14 mouse cellular contexts compared by ENCODE assay signal in the genomic region with DNA sequence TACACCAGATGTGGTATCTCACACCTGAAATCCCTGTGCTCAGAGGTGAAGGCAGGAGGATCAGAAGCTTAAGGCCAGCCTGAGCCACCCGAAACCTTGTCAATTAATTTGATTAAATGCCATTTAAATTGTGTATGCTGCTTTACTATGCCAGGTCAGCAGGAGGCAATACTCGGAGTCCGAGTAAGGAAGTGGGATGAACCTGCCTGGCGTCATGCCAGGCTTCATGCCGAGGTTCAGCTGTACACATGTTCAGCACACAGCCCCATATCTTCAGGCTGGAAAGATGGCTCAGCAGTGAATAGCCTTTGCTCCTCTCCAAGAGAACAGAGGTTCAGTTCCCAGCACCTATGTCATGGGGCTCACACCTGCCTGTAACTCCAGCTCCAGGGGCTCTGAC.
DNase-seq lines count a peak whose midpoint lies in the region; ATAC-seq and TF ChIP-seq lines count a peak whose summit lies in the region.
"Had no signal": no experiment of that assay in that cellular context is flagged by ENCODE, and none has a peak within 500 bp of the region (broad histone marks: within the 10 kb centered on the region; RNA-seq: fewer than 3 reads in every experiment).

No protein-coding gene starts in this region.

- no peak overlapping the region; the same call in 1 of the 2 replicates for H3K4me2 ChIP-seq in hindbrain, embryonic 11.5 days (replicated peaks; ENCODE audit: low read depth, low read length)
- H3K4me2 ChIP-seq in midbrain, embryonic 12.5 days (replicated peaks) = peak overlapping the region; percentile 48
- no peak overlapping the region for H3K4me2 ChIP-seq in intestine, embryonic 16.5 days (ENCODE audit: low read depth, low read length)

- H3K36me3 ChIP-seq in hindbrain, embryonic 11.5 days (ENCODE audit: control insufficient read depth, insufficient read depth, low read length) = no peaks in the 10 kb centered on the region
- H3K36me3 ChIP-seq in midbrain, embryonic 12.5 days = 0 out of 2 replicates have a peak, but pooled peaks cover 3% of the 10 kb centered on the region
- no peaks in the 10 kb centered on the region for H3K36me3 ChIP-seq in intestine, embryonic 16.5 days (ENCODE audit: control insufficient read depth, insufficient read depth, low read length)
- H3K36me3 ChIP-seq: G1E had no signal

- intact Hi-C loops in heart, postnatal 14 days (cut with DNase I) = no loop called here

- H3K9me3 ChIP-seq in hindbrain, embryonic 11.5 days (ENCODE audit: control insufficient read depth, low read length) = no peaks in the 10 kb centered on the region
- H3K9me3 ChIP-seq in midbrain, embryonic 12.5 days = no peaks in the 10 kb centered on the region
- no peaks in the 10 kb centered on the region for H3K9me3 ChIP-seq in intestine, embryonic 16.5 days (ENCODE audit: control insufficient read depth, low read length)

- ATAC-seq in hindbrain, embryonic 11.5 days (ENCODE audit: low FRiP score) = no peak
- ATAC-seq in midbrain, embryonic 12.5 days (ENCODE audit: low FRiP score, low read depth) = no peak
- no peak for ATAC-seq in intestine, embryonic 16.5 days
- no peak for ATAC-seq in megakaryocyte-erythroid progenitor cell, adult 5-6 weeks (replicated peaks; ENCODE audit: low FRiP score, low TSS enrichment, poor library complexity, severe bottlenecking)

- peak overlapping the region; percentile 56 for H3K9ac ChIP-seq in hindbrain, embryonic 11.5 days (ENCODE audit: low read depth, low read length)
- peak overlapping the region; percentile 49 for H3K9ac ChIP-seq in midbrain, embryonic 12.5 days (replicated peaks)
- no peak overlapping the region for H3K9ac ChIP-seq in intestine, embryonic 16.5 days (ENCODE audit: low read depth, low read length)
- H3K9ac ChIP-seq: liver, embryonic 14.5 days had no signal

- no peak for TF ChIP-seq POLR2A in brain, embryonic 14.5 days (IDR thresholded peaks at IDR 0.05; ENCODE audit: borderline replicate concordance, extremely low read depth, insufficient read depth, insufficient read length, poor library complexity, severe bottlenecking)

- H3K27me3 ChIP-seq in hindbrain, embryonic 11.5 days (ENCODE audit: control insufficient read depth, insufficient read depth, low read length) = peaks cover 22% of the 10 kb centered on the region
- peaks cover 8% of the 10 kb centered on the region; the same call in 1 of the 2 replicates for H3K27me3 ChIP-seq in midbrain, embryonic 12.5 days
- no peaks in the 10 kb centered on the region for H3K27me3 ChIP-seq in intestine, embryonic 16.5 days (replicated peaks; ENCODE audit: control insufficient read depth, insufficient read depth, low read length)

- H3K4me1 ChIP-seq in hindbrain, embryonic 11.5 days (replicated peaks; ENCODE audit: control insufficient read depth, insufficient read depth, low read length) = peaks cover 8% of the 10 kb centered on the region; the same call in 1 of the 2 replicates
- peaks cover 34% of the 10 kb centered on the region for H3K4me1 ChIP-seq in midbrain, embryonic 12.5 days
- no peaks in the 10 kb centered on the region for H3K4me1 ChIP-seq in intestine, embryonic 16.5 days (ENCODE audit: control insufficient read depth, insufficient read depth, low read length)

- TF ChIP-seq CTCF in brain, embryonic 14.5 days (IDR thresholded peaks at IDR 0.05; ENCODE audit: borderline replicate concordance, extremely low read depth, insufficient read depth, insufficient read length) = no peak

- peak; percentile 32 for DNase-seq in MN1 (ENCODE audit: low spot score)
- peak; percentile 49 for DNase-seq in brain, embryonic 14.5 days (ENCODE audit: low read depth)
- no peak for DNase-seq in hindbrain, embryonic 11.5 days (ENCODE audit: low spot score)
- DNase-seq in thymus, adult 18-20 months = no peak
- no peak for DNase-seq in heart, postnatal 14 days
- DNase-seq: adrenal gland, adult 2 months; heart, adult 2 months; kidney, adult 9 months; thymus, postnatal 36 days had no signal

- H3K27ac ChIP-seq in hindbrain, embryonic 11.5 days (ENCODE audit: low read depth, low read length) = peak overlapping the region; percentile 89
- H3K27ac ChIP-seq in midbrain, embryonic 12.5 days (replicated peaks) = peak overlapping the region; percentile 87
- H3K27ac ChIP-seq in intestine, embryonic 16.5 days (ENCODE audit: low read length) = no peak overlapping the region
- H3K27ac ChIP-seq: heart, adult 2 months; liver, embryonic 14.5 days had no signal

- WGBS in hindbrain, embryonic 11.5 days = 53% methylated on average over 5 of the region's 5 CpGs
- 54% methylated on average over 5 of the region's 5 CpGs for WGBS in midbrain, embryonic 12.5 days
- WGBS in intestine, embryonic 16.5 days = 48% methylated on average over 5 of the region's 5 CpGs

- peak overlapping the region; percentile 16; the same call in 1 of the 2 replicates for H3K4me3 ChIP-seq in hindbrain, embryonic 11.5 days (ENCODE audit: low read depth, low read length)
- H3K4me3 ChIP-seq in midbrain, embryonic 12.5 days = peak overlapping the region; percentile 17
- no peak overlapping the region for H3K4me3 ChIP-seq in intestine, embryonic 16.5 days (ENCODE audit: low read length)
- H3K4me3 ChIP-seq: heart, adult 2 months had no signal

Comparison
In these comparisons a context has a peak if more than half of its experiments do, and no peak if none do; other contexts are left out.
1. DNase-seq: peak in MN1 (single experiment) and brain, embryonic 14.5 days (single experiment); none in hindbrain, embryonic 11.5 days (single experiment), thymus, adult 18-20 months (0 of 2) and heart, postnatal 14 days (0 of 2).